Comparison of ENCODE assay signal across 23 mouse cellular contexts in genomic region chr11:3428632-3429031, GRCm38 (mm10). TPM values are rescaled to one million over a fixed set of nuclear protein-coding genes. Genes with fewer than 3 reads are reported as not detected.
"Had no signal": no experiment of that assay in that cellular context is flagged by ENCODE, and none has a peak within 500 bp of the region (broad histone marks: within the 10 kb centered on the region; RNA-seq: fewer than 3 reads in every experiment).

No protein-coding gene starts in this region.

- H3K4me3 ChIP-seq: gastrocnemius, adult 2 months; heart, adult 2 months; heart, embryonic 13.5 days; heart, embryonic 15.5 days; hindbrain, embryonic 10.5 days; hindbrain, embryonic 12.5 days; intestine, embryonic 15.5 days; layer of hippocampus, adult 2 months; left cerebral cortex, adult 2 months; limb, embryonic 10.5 days; limb, embryonic 12.5 days; liver, embryonic 12.5 days had no signal

- H3K9ac ChIP-seq: heart, embryonic 13.5 days; heart, embryonic 15.5 days; hindbrain, embryonic 12.5 days; hindbrain, embryonic 14.5 days; intestine, embryonic 15.5 days; limb, embryonic 12.5 days; liver, embryonic 12.5 days; liver, embryonic 14.5 days had no signal

- H3K4me1 ChIP-seq: hindbrain, embryonic 10.5 days; hindbrain, embryonic 12.5 days; intestine, embryonic 15.5 days; limb, embryonic 10.5 days; limb, embryonic 12.5 days; liver, embryonic 12.5 days had no signal

- DNase-seq: gastrocnemius, adult 2 months; gastrocnemius, postnatal 10 days; gastrocnemius, postnatal 25 days; heart, adult 2 months; heart, postnatal 14 days; heart, postnatal 4 days; kidney, postnatal 10 days; kidney, postnatal 25 days; kidney, postnatal 4 days; liver had no signal

- H3K9me3 ChIP-seq: heart, embryonic 15.5 days; hindbrain, embryonic 12.5 days; intestine, embryonic 15.5 days; limb, embryonic 10.5 days; limb, embryonic 12.5 days had no signal

- H3K27ac ChIP-seq: gastrocnemius, adult 2 months; heart, adult 2 months; heart, embryonic 13.5 days; heart, embryonic 15.5 days; hindbrain, embryonic 10.5 days; hindbrain, embryonic 12.5 days; hindbrain, embryonic 14.5 days; intestine, embryonic 15.5 days; layer of hippocampus, adult 2 months; left cerebral cortex, adult 2 months; limb, embryonic 10.5 days; limb, embryonic 12.5 days; liver, embryonic 12.5 days; liver, embryonic 14.5 days had no signal

- H3K27me3 ChIP-seq: heart, embryonic 13.5 days; heart, embryonic 15.5 days; hindbrain, embryonic 12.5 days; intestine, embryonic 15.5 days; limb, embryonic 12.5 days; liver, embryonic 12.5 days had no signal

RNA-seq across cellular contexts. Expression of gene Pla2g3, which starts 59.5 kb away (rescaled TPM):
- total RNA-seq: gastrocnemius, adult 2 months; gastrocnemius, postnatal 25 days; granulocyte monocyte progenitor cell, adult 5-6 weeks had no signal
